Mouse (Mus musculus): ENCODE data around the gene Armc10. TPM values are rescaled to one million over a fixed set of nuclear protein-coding genes. Genes with fewer than 3 reads are reported as not detected.
"Not testable (repeated sequence)": the region's sequence is repeated elsewhere in the genome, so short reads cannot be mapped to it uniquely, and the experiment has no call there.

Gene Armc10
- 32.5 and 51.2 TPM in 2 replicates for total RNA-seq (2014; fragmentation: Nextera tagmentation)
- total RNA-seq (2017), result 54.9 and 61.5 TPM in 2 replicates
- polyA plus RNA-seq (2012), result 34.1 and 42.2 TPM in 2 replicates

GRCm38 (mm10) chr5:21645439-21646132 is at the start of gene Armc10, which contains the start of gene Fbxl13:
Armc10 (plus strand) TSS chr5:21645813.
Fbxl13 (minus strand) TSS chr5:21645634.
- H3K4me3 ChIP-seq (ENCODE audit: low read depth, low read length), result peak within 1 kb of the TSS; percentile 87
- ATAC-seq (ENCODE audit: extremely low read depth, insufficient number of reproducible peaks, low FRiP score, poor library complexity, severe bottlenecking), result peak; percentile 96
- TF ChIP-seq CTCF (IDR thresholded peaks at IDR 0.05; ENCODE audit: low read depth, low read length), result no peak
- no peak for TF ChIP-seq TAL1 (conservative IDR thresholded peaks at IDR 0.05; ENCODE audit: low read depth, low read length)
- no peak for TF ChIP-seq POLR2AphosphoS5 (IDR thresholded peaks at IDR 0.05; ENCODE audit: insufficient replicate concordance, low read depth, low read length)
- TF ChIP-seq GATA2 (IDR thresholded peaks at IDR 0.05; ENCODE audit: borderline replicate concordance, low read depth, low read length), result no peak
- TF ChIP-seq GATA1 (IDR thresholded peaks at IDR 0.05; ENCODE audit: borderline replicate concordance, low read length), result no peak
- DNase-seq (ENCODE audit: low spot score), result peak; percentile 80
- H3K9me3 ChIP-seq (replicated peaks), result no peaks in the 10 kb centered on the region
- H3K4me1 ChIP-seq (ENCODE audit: insufficient read depth, low read depth, low read length), result peaks cover 21% of the 10 kb centered on the region
- peaks cover 23% of the 10 kb centered on the region for H3K27me3 ChIP-seq (ENCODE audit: insufficient read depth, low read length)
- peaks cover 30% of the 10 kb centered on the region for H3K36me3 ChIP-seq (replicated peaks)

GRCm38 (mm10) chr5:21599536-21599935 is 46.1 kb upstream of the Armc10 start:
- not testable (repeated sequence) for H3K27me3 ChIP-seq (ENCODE audit: insufficient read depth, low read length); ATAC-seq (ENCODE audit: extremely low read depth, insufficient number of reproducible peaks, low FRiP score, poor library complexity, severe bottlenecking); H3K4me3 ChIP-seq (ENCODE audit: low read depth, low read length); H3K4me1 ChIP-seq (ENCODE audit: insufficient read depth, low read depth, low read length); H3K36me3 ChIP-seq (replicated peaks); H3K9me3 ChIP-seq (replicated peaks); DNase-seq (ENCODE audit: low spot score)

- Histone ChIP-seq H3K27me3 (ENCODE audit: insufficient read depth, low read length) (peaks cover 3% of the 10 kb centered on the region; the same call in 1 of the 2 replicates), H3K36me3 (replicated peaks) (no peaks in the 10 kb centered on the region), H3K4me1 (ENCODE audit: insufficient read depth, low read depth, low read length) (no peaks in the 10 kb centered on the region), H3K4me3 (ENCODE audit: low read depth, low read length) (no peak overlapping the region), H3K9me3 (replicated peaks) (no peaks in the 10 kb centered on the region)
- DNase-seq (ENCODE audit: low spot score) (no peak), ATAC-seq (ENCODE audit: extremely low read depth, insufficient number of reproducible peaks, low FRiP score, poor library complexity, severe bottlenecking) (no peak)
- TF ChIP-seq GATA1 (IDR thresholded peaks at IDR 0.05; ENCODE audit: borderline replicate concordance, low read length) (no peak), CTCF (IDR thresholded peaks at IDR 0.05; ENCODE audit: low read depth, low read length) (no peak), POLR2AphosphoS5 (IDR thresholded peaks at IDR 0.05; ENCODE audit: insufficient replicate concordance, low read depth, low read length) (no peak)
These were observed 45.7 kb upstream of the Armc10 start for GRCm38 (mm10) chr5:21599961-21600360.

GRCm38 (mm10) chr5:21605936-21606335 is 39.7 kb upstream of the Armc10 start:
- ATAC-seq (ENCODE audit: extremely low read depth, insufficient number of reproducible peaks, low FRiP score, poor library complexity, severe bottlenecking) (no peak), DNase-seq (ENCODE audit: low spot score) (no peak)
- H3K9me3 ChIP-seq (replicated peaks), result no peaks in the 10 kb centered on the region
- H3K4me3 ChIP-seq (ENCODE audit: low read depth, low read length), result no peak overlapping the region
- TF ChIP-seq GATA1 (IDR thresholded peaks at IDR 0.05; ENCODE audit: borderline replicate concordance, low read length), result no peak
- no peak for TF ChIP-seq POLR2AphosphoS5 (IDR thresholded peaks at IDR 0.05; ENCODE audit: insufficient replicate concordance, low read depth, low read length)
- TF ChIP-seq GATA2 (IDR thresholded peaks at IDR 0.05; ENCODE audit: borderline replicate concordance, low read depth, low read length), result no peak
- TF ChIP-seq TAL1 (conservative IDR thresholded peaks at IDR 0.05; ENCODE audit: low read depth, low read length), result no peak
- TF ChIP-seq CTCF (IDR thresholded peaks at IDR 0.05; ENCODE audit: low read depth, low read length), result no peak
- no peaks in the 10 kb centered on the region for H3K4me1 ChIP-seq (ENCODE audit: insufficient read depth, low read depth, low read length)
- no peaks in the 10 kb centered on the region for H3K36me3 ChIP-seq (replicated peaks)
- peaks cover 3% of the 10 kb centered on the region for H3K27me3 ChIP-seq (ENCODE audit: insufficient read depth, low read length)

GRCm38 (mm10) chr5:21608311-21609304 is 37.0 kb upstream of the Armc10 start:
- no peak for DNase-seq (ENCODE audit: low spot score)
- TF ChIP-seq GATA1 (IDR thresholded peaks at IDR 0.05; ENCODE audit: borderline replicate concordance, low read length), result no peak
- no peak for TF ChIP-seq CTCF (IDR thresholded peaks at IDR 0.05; ENCODE audit: low read depth, low read length)
- no peak for TF ChIP-seq TAL1 (conservative IDR thresholded peaks at IDR 0.05; ENCODE audit: low read depth, low read length)
- TF ChIP-seq GATA2 (IDR thresholded peaks at IDR 0.05; ENCODE audit: borderline replicate concordance, low read depth, low read length), result no peak
- TF ChIP-seq POLR2AphosphoS5 (IDR thresholded peaks at IDR 0.05; ENCODE audit: insufficient replicate concordance, low read depth, low read length), result no peak
- no peaks in the 10 kb centered on the region for H3K36me3 ChIP-seq (replicated peaks)

GRCm38 (mm10) chr5:21610996-21611395 is 34.6 kb upstream of the Armc10 start:
- Histone ChIP-seq H3K27me3 (ENCODE audit: insufficient read depth, low read length) (peaks cover 3% of the 10 kb centered on the region), H3K4me1 (ENCODE audit: insufficient read depth, low read depth, low read length) (no peaks in the 10 kb centered on the region; the same call in 1 of the 2 replicates), H3K36me3 (replicated peaks) (no peaks in the 10 kb centered on the region), H3K9me3 (replicated peaks) (no peaks in the 10 kb centered on the region), H3K4me3 (ENCODE audit: low read depth, low read length) (no peak overlapping the region)
- DNase-seq (ENCODE audit: low spot score) (no peak), ATAC-seq (ENCODE audit: extremely low read depth, insufficient number of reproducible peaks, low FRiP score, poor library complexity, severe bottlenecking) (no peak)
- TF ChIP-seq GATA2 (IDR thresholded peaks at IDR 0.05; ENCODE audit: borderline replicate concordance, low read depth, low read length), result no peak
- TF ChIP-seq CTCF (IDR thresholded peaks at IDR 0.05; ENCODE audit: low read depth, low read length), result no peak
- TF ChIP-seq POLR2AphosphoS5 (IDR thresholded peaks at IDR 0.05; ENCODE audit: insufficient replicate concordance, low read depth, low read length), result no peak
- TF ChIP-seq TAL1 (conservative IDR thresholded peaks at IDR 0.05; ENCODE audit: low read depth, low read length), result no peak

More at GRCm38 (mm10) chr5:21608311-21609304, 37.0 kb upstream of the Armc10 start:
- no peak for ATAC-seq (ENCODE audit: extremely low read depth, insufficient number of reproducible peaks, low FRiP score, poor library complexity, severe bottlenecking)
- Histone ChIP-seq H3K4me1 (ENCODE audit: insufficient read depth, low read depth, low read length) (no peaks in the 10 kb centered on the region), H3K27me3 (ENCODE audit: insufficient read depth, low read length) (peaks cover 3% of the 10 kb centered on the region), H3K9me3 (replicated peaks) (no peaks in the 10 kb centered on the region), H3K4me3 (ENCODE audit: low read depth, low read length) (no peak overlapping the region)

- not testable (repeated sequence) for H3K4me3 ChIP-seq (ENCODE audit: low read depth, low read length); DNase-seq (ENCODE audit: low spot score); H3K27me3 ChIP-seq (ENCODE audit: insufficient read depth, low read length); H3K4me1 ChIP-seq (ENCODE audit: insufficient read depth, low read depth, low read length); H3K9me3 ChIP-seq (replicated peaks); ATAC-seq (ENCODE audit: extremely low read depth, insufficient number of reproducible peaks, low FRiP score, poor library complexity, severe bottlenecking); H3K36me3 ChIP-seq (replicated peaks)
These were observed 31.3 kb upstream of the Armc10 start for GRCm38 (mm10) chr5:21614299-21614698.
